Mouse (Mus musculus) megakaryocyte, adult 5-6 weeks (primary cell): ENCODE measurements around the gene Cntnap2. TPM values are rescaled to one million over a fixed set of nuclear protein-coding genes. Genes with fewer than 3 reads are reported as not detected.

Experiments used
- ATAC-seq: 2 replicates; pipeline ENCODE4 v1.8.0; 2016; ENCODE audit warnings: mild to moderate bottlenecking, inconsistent platforms; ENCODE audit not compliant: poor library complexity, severe bottlenecking
- total RNA-seq, 2 experiments: library from RNA; stranded (forward) in 1 of 2; stranded (reverse) in 1 of 2; fragments of 153-499, 151-499 nt in 1 of 2; fragments of 221-1000, 200-1000 nt in 1 of 2; gene quantifications; 2 replicates each; pipeline versions ENCODE4 v1.2.3 to v1.2.4; 2015 to 2017

The Cntnap2 gene
- total RNA-seq, 2 experiments from 2014 or later: not detected

- no peak for ATAC-seq
Observed at GRCm38 (mm10) chr6:46918701-46919274, 1859.6 kb downstream of the Cntnap2 start.

DNA sequence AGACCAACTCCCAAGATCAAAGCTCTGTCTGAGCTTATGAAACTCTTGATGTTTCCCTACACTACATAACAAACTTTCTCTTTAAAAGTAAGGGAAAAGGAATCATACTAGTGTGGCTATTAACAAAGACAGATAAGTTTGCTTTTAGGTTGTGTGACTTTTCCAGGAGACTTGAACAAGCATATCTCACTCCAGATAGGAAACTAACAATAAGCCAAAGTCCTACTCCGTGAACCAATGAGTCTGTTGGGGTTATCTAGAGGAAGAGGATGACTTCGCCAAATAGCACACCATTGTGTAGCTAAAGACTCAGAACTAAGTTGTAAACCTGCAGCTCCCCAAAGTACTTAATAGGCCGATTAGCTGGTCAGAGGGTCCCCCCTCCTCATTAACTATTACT, 1860.8 kb downstream of the Cntnap2 start:
- ATAC-seq: no peak

GRCm38 (mm10) chr6:46924709-46925108, 1865.6 kb downstream of the Cntnap2 start:
- ATAC-seq: no peak

- no peak for ATAC-seq
Observed at GRCm38 (mm10) chr6:46945703-46946102, 1886.5 kb downstream of the Cntnap2 start.

DNA sequence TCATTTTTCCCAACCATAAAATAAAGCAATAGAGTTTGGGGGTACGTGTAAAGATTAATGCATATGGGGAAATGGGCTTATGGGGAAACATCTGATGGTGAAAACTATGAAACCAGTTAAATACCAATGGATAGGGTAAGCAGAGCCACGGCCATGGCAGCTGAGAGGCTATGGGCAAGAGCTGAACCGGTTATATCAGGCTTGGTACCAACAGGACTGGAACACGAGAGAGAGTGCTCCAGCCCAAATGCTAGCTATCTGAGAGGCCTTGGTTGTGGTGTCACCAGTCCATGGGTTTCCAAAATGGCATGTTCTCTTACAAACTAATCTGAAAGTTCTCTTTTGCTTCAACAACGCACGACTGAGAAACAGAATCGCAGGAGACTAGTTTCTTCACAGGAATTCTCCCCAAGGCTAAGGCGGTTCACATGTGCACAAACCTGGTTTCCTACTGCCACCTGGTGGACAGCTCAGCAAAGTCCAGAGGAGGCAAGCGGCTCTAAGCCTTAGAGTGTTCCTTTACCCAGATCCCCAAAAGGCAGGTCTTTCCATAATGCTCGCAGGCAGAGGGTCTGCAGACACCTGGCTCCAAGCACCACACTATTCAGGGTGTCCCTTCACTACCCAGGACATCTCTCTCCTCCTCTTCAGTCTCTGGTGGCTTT, 1902.0 kb downstream of the Cntnap2 start:
- ATAC-seq: peak; percentile 64

DNA sequence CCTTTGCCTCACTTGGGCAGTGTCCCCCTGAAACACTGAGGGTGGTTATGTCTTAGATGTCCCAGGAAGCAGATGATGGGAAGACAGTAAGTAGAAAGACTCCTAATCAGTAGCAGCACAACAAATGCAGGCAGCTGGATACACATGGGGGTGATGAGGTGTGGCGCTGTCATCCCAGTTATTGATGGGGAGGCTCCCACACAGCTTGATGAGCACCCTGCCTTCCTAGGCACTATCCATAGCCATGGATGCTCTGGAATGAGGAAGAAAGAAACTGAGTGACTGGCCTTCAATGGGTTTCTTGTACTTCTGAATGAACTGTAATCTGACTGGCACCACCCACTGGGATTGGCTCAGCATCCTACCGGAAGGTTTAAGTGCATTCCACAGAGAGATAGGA, 1904.1 kb downstream of the Cntnap2 start:
- ATAC-seq: no peak

DNA sequence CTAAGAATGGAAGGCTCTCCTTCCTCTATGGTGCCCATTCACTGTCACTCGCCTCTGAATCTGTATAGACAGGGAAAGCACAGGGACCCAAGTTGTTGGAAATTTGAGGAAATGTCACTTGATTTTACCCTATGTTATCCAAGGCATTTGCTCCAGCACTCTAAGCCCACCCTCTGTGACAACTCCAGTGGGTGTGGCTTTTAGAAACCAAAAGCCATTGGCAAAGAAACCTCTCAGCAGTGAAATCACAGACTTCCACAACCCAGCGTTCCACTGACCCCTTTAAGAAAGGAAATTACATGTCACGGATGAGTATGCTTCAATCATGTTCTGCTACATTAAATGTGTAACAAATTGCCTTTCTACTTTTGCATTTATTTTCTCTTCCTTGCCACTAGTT, 1904.5 kb downstream of the Cntnap2 start:
- no peak for ATAC-seq

- ATAC-seq: no peak
Observed at GRCm38 (mm10) chr6:46972640-46973039, 1913.5 kb downstream of the Cntnap2 start.

- ATAC-seq: no peak
Observed at GRCm38 (mm10) chr6:46996010-46996602, 1936.9 kb downstream of the Cntnap2 start.

GRCm38 (mm10) chr6:47004430-47004829, 1945.3 kb downstream of the Cntnap2 start:
- ATAC-seq: no peak

GRCm38 (mm10) chr6:47012933-47013332, 1953.8 kb downstream of the Cntnap2 start:
- no peak for ATAC-seq

DNA sequence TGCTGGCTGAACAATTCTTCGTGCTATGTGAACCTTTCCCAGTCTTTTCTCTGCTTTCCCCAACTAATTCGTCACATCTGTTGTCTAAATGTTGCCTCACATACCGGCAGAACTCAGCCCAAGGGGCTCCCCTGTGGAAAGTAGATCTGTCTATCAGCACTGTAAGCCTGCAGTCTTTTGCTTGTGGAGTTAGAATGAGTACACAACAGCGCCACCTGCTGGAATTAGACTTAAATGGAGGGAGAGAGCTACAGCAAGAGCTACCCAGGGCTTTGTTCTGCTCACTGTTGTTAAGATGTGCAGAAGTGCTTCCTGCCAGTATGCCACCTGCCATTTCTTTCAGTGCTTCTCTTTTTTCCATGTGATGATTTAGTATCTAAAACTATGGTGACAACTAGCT, 1954.4 kb downstream of the Cntnap2 start:
- ATAC-seq: peak; percentile 77

- no peak for ATAC-seq
Observed at GRCm38 (mm10) chr6:47014886-47015586, 1955.9 kb downstream of the Cntnap2 start.

DNA sequence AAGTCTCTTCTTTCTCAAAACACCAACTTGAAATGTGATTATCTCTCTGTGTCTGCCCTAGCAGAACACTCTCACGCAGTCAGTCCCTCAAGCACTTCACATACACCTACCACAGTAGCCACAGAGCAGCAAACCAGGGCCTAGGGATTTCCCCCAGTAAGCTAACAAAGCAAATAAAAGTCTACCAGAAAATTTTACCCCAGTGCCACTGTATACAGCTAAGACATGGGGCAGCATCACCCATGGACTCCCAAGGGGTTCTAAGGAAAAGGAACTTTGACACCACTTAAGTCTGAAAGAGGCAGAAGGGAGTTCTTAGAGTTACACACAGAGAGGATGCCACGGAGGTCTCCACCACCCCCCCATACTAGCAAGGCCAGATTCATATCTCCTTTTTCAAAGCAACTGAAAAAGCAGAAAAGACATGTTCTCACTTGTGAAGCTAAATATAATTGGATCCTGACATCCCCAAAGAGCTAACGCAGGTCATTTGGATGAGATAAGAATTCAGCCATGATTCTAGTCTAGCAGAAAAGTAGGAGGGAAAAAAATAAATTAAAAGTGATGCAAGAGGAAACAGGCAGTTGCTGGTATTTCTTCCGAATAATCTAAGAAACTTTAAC, 1967.0 kb downstream of the Cntnap2 start:
- no peak for ATAC-seq

GRCm38 (mm10) chr6:47031362-47031761, 1972.2 kb downstream of the Cntnap2 start:
- ATAC-seq: no peak

- ATAC-seq: no peak
Observed at GRCm38 (mm10) chr6:47042602-47043001, 1983.4 kb downstream of the Cntnap2 start.

- ATAC-seq: no peak
Observed at GRCm38 (mm10) chr6:47043586-47043985, 1984.4 kb downstream of the Cntnap2 start.

- no peak for ATAC-seq
Observed at GRCm38 (mm10) chr6:47044385-47045200, 1985.4 kb downstream of the Cntnap2 start.

- ATAC-seq: no peak
Observed at GRCm38 (mm10) chr6:47049051-47049450, 1989.9 kb downstream of the Cntnap2 start.
